Mouse (Mus musculus): ENCODE measurements around the gene Macrod1. TPM values are rescaled to one million over a fixed set of nuclear protein-coding genes. Genes with fewer than 3 reads are reported as not detected.

The Macrod1 gene
- total RNA-seq, 2 experiments from 2014 or later: 20.4 to 22.2 TPM

- no peak for DNase-seq
Observed at GRCm38 (mm10) chr19:7083035-7083794, 26.6 kb downstream of the Macrod1 start.

GRCm38 (mm10) chr19:7084734-7085133 lies 28.1 kb downstream of the Macrod1 start:
- DNase-seq: no peak

- no peak for DNase-seq
Observed at GRCm38 (mm10) chr19:7088558-7088957, 31.9 kb downstream of the Macrod1 start.

- DNase-seq: no peak
Observed at GRCm38 (mm10) chr19:7089050-7089449, 32.4 kb downstream of the Macrod1 start.

GRCm38 (mm10) chr19:7089842-7090251 lies 33.2 kb downstream of the Macrod1 start:
- DNase-seq: no peak

DNA sequence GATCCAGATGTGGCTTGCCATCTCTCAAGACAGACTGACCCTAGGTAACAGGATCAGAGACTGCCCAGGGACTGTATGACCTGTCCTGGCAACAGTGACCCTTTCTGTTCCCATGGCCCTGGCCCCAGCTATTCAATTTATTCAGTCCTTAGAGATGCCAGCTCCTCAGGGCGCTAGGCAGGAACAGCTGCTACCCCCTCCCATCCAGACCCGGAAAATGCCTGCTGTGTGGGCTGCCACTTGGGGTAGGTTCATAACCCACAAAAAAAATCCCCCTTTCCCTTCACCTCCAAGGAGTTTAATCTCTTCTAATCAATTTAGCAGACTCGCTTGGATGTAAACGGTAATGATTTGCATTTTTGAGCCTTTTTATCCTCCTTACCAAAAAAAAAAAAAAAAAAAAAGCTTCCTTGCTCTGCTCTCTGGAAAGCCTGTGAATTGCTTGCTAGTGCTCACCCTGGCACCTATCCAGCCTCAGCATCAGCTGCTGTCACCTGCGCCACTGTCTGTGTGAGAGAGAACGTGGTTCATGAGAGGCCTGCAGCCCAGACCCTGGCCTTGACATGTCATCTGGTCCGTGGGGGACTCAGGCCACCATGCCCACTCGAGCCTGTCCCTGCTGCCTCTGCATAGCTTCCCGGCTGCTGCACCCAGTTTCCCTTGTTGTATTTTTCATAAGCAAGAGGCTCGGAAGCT lies 33.9 kb downstream of the Macrod1 start:
- DNase-seq: no peak

DNA sequence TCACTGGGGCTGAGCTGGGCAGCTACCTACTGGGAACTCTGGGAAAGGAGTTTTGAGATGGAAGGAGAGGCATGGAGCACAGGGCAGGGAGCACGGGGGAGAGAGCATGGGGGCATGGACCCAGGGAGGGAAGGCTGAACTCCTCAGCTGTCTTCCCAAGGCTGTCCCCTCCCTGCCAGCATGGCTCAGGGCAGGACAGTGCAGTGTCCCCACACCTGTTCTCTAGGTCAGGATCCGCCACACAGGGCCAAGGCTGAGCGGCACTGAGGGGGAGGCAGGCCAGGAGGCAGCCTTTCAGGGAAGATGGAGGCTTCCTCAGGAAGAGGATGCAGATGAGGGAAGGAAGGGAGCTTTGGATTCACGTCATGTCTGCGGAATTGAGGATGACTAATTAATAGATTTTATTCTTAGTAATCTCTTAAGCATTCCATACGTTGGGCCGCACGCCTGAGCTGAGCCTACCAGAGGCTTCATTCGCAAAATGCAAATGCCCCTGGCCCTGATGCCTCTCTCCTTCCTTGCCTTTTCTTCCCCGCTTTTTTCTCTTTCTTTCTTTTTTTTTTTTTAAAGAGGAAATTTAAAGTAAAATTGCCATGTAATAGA lies 34.9 kb downstream of the Macrod1 start:
- no peak for DNase-seq

DNA sequence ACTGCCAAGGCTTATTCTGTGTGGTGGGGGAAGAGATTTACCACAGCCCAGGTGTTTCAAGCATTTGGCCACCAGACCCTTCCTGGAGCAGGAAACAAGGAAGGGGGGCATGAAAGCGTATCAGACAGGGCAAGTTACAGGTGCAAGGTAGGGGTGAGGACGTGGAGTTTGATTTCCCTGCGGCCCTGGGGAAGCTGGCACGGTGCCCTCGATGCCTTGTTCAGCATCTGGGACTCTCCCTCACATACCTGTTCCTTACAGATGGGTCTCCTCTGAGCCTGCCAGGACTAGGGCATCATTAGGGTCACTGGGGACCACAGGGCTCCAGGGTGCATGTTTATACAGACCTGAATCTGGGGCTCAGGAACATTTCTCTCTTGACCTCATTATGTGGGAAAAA lies 36.1 kb downstream of the Macrod1 start:
- no peak for DNase-seq

DNA sequence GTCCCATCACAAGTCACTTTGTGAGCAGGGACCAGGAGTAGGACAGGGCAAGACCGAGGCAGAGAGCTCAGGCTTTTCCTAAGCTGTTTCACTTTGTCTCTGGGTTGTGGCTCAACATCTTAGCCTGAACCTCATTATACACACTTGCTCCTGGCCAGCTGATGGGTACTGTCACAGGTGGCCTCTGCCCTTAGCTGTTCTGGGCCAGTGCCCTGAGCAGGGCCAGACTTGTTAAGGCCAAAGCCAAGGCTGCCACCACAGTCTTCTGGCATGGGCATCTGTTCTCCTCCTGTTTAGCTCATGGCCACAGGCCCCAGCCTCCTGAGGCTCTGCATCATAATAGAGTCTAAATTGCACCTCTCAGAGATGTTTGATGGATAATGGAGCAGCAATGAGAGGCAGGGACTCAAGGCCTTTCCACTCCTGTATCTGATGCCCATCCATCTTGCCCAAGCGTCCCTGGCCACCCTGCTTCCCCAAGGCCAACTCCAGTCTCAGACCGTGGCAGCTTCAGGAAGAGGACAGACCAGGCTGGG lies 43.1 kb downstream of the Macrod1 start:
- DNase-seq: no peak

DNA sequence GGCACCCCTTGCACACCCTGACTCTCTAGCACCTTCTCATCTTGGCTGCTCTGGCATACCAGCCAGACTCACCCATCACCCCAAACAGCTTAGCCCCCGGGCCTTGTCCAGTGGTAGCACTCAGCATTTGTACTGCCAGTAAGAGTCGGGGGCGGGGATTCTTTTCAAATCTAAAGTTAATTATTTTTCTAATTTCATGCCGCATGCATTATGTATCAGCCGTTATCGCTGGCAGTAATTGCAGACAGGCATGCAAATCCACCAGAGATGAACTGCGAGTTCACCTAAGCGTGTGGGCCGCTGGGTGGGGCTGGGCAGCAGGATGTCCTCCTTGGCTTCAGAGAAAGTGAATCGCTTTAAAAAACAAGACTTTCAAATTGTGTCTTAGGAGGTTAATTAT lies 45.4 kb downstream of the Macrod1 start:
- no peak for DNase-seq

DNA sequence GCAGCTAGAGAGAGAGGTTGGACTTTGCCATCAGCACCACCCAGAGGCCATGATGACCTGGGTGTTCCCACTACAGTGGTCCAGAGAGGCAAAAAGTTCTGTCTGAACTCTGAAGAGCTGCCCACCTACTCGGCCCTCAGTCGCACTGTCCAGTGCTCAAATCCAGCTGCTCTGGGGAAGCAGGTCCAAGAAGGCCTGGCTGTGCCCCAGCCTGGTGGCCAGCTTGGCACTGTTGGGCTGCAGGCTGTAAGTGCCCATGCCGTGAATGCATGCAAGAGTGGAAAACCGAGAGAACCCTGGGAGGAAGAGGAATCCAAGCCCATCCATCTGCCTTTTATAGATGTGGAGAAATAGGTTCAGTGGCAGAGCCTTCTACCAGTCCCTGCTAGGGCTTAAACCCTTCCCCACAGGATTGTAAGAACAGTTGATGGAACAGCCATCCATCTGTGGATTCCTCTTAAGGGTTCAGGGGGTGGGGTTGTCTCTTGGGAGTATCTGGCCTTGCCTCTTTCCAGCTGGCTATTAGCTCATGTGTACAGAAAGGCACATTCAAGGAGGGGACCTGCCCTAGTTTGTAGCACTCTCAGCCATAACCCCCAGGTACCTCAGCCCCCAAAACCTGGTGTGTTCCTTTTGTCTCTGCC lies 46.9 kb downstream of the Macrod1 start:
- DNase-seq: no peak

DNA sequence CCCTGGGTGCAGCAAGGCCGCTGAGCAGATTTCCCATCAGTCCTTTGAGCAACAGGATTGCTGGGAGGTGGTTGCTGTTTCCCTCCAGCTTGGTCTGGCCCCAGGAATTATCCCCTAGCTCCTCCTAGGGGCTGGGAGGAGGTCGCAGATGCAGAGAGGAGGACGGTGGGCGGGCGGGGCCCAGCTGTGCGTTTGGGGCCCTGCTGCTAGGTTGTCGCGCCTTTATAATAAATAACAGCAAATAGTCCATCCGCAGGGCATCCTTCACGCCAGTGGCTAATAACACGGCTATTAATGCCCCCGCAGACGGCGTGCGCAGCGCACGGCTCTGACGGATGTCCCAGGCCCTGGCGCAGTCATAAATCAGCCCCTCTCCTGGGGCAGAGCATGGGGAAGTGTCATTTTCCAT lies 47.4 kb downstream of the Macrod1 start:
- DNase-seq: no peak

GRCm38 (mm10) chr19:7105544-7105943 lies 48.9 kb downstream of the Macrod1 start, which contains the start of gene Flrt1:
TSS of gene Flrt1 (minus strand) at chr19:7105729.
- DNase-seq: no peak

GRCm38 (mm10) chr19:7106566-7106965 lies 50.0 kb downstream of the Macrod1 start:
- DNase-seq: no peak

DNA sequence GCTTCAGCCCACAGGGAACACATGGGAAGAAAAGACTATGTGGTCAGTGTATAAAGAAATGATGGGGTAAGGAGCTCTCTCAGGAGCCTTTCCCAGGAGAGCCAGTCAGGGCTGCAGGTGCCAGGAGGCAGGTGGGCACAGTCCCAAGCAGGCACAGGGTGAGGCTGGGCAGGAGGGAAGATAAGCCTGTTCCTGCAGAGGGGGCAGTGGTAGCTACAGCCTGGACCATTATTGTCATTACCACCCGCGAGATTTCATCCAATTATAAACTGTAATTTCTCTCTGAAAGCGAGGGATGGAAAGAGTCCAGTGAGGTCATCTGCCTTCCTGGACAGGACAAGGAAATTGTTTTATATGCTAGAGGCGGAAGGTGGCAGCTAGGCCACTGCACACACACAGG lies 50.6 kb downstream of the Macrod1 start:
- no peak for DNase-seq

- no peak for DNase-seq
Observed at GRCm38 (mm10) chr19:7108114-7108905, 51.7 kb downstream of the Macrod1 start.

DNA sequence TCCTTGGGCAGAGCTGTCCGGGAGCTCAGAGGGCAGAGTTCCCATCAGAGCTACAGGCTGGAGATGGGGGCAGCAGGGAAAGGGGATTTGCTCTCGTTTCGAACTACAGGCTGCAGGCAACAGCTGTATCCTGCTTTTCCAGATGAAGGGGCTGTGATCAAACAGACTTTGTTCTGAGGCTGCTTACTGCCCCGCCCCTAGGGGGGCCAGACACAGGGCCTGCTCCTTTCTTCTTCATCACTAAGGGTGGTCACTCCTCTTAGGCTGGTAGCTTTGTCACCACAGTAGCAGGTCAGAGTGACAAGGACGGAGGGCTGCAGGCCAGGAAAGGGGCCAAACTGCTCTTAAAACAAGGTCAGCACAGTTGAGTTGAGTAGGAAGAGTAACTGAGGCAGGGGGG lies 53.5 kb downstream of the Macrod1 start:
- DNase-seq: no peak

- no peak for DNase-seq
Observed at GRCm38 (mm10) chr19:7110875-7111274, 54.3 kb downstream of the Macrod1 start.

DNA sequence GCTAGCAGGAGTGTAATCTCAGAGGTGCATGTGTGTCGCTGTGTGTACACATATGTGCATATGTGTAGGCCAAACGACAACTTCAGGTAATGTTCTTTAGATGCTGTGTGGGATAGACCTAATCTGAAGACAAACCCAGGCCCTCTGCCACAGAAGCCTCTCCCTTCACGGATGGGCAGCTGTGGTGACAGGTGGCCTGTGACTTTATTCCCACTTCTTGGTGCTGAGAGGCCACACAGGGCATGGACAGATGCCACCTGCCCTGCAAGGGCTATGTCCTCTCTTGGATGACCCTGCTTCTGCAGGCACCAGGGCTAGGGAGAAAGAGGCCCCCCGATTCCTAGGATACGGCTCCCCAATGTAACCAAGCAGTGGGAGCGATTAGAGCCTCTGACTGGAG lies 54.7 kb downstream of the Macrod1 start:
- no peak for DNase-seq

DNA sequence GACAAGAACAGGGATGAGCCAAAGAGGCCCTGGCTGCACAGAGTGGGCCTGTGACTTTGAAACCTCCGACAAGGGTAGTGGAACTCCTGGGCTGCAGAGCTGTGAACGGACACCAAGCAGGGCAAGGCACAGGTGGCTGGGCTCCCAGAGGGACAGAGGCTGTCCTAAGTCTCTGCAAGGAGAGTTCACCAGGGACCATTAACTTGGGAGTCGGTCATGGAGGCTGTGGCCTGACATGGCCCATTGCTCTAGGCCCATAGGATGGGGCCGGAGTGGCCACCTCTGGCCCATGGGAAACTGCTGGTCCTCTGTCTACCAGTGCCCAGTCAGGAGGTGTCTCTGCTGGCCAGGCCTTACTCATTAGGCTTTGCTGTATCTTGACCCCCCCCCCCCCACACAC lies 55.1 kb downstream of the Macrod1 start:
- DNase-seq: no peak

GRCm38 (mm10) chr19:7112628-7113027 lies 56.0 kb downstream of the Macrod1 start:
- DNase-seq: no peak

- no peak for DNase-seq
Observed at GRCm38 (mm10) chr19:7113574-7113973, 57.0 kb downstream of the Macrod1 start.

Data from layer of hippocampus, postnatal 36 days (tissue).